Mouse (Mus musculus): ENCODE results near the gene Car1. TPM values are rescaled to one million over a fixed set of nuclear protein-coding genes. Genes with fewer than 3 reads are reported as not detected.

Gene Car1
- 0.15 and 1.4 TPM in 2 replicates for polyA plus RNA-seq (2015; fragmentation: Nextera tagmentation; extraction: Ambion mirVana)

GRCm38 (mm10) chr3:14808211-14808610 lies at the start of gene Car1:
Car1 (minus strand) TSS chr3:14808368.
- ATAC-seq (ENCODE audit: low read depth), result no peak
- 85% methylated on average over 1 of the region's 1 CpGs for WGBS
- no peak within 1 kb of the TSS for H3K4me2 ChIP-seq (ENCODE audit: low read depth, low read length)

GRCm38 (mm10) chr3:14857874-14858273 lies 49.7 kb upstream of the Car1 start:
- Histone ChIP-seq H3K4me1 (replicated peaks; ENCODE audit: control insufficient read depth, insufficient read depth, low read length) (peaks cover 6% of the 10 kb centered on the region), H3K36me3 (ENCODE audit: control insufficient read depth, insufficient read depth, low read length) (no peaks in the 10 kb centered on the region), H3K4me3 (ENCODE audit: low read length) (no peak overlapping the region), H3K27ac (ENCODE audit: low read length) (no peak overlapping the region), H3K27me3 (ENCODE audit: control insufficient read depth, insufficient read depth, low read depth, low read length) (no peaks in the 10 kb centered on the region), H3K4me2 (ENCODE audit: low read depth, low read length) (no peak overlapping the region), H3K9me3 (ENCODE audit: control insufficient read depth, low read length) (no peaks in the 10 kb centered on the region), H3K9ac (ENCODE audit: low read length) (no peak overlapping the region)
- no peak for ATAC-seq (ENCODE audit: low read depth)
- WGBS, result 83% methylated on average over 3 of the region's 3 CpGs

More at GRCm38 (mm10) chr3:14808211-14808610, at the start of gene Car1:
- H3K9me3 ChIP-seq (ENCODE audit: control insufficient read depth, low read length), result no peaks in the 10 kb centered on the region
- H3K4me3 ChIP-seq (ENCODE audit: low read length), result no peak within 1 kb of the TSS
- H3K27me3 ChIP-seq (ENCODE audit: control insufficient read depth, insufficient read depth, low read depth, low read length), result no peaks in the 10 kb centered on the region
- no peak within 1 kb of the TSS for H3K27ac ChIP-seq (ENCODE audit: low read length)
- H3K36me3 ChIP-seq (ENCODE audit: control insufficient read depth, insufficient read depth, low read length), result no peaks in the 10 kb centered on the region
- H3K9ac ChIP-seq (ENCODE audit: low read length), result no peak within 1 kb of the TSS
- H3K4me1 ChIP-seq (replicated peaks; ENCODE audit: control insufficient read depth, insufficient read depth, low read length), result no peaks in the 10 kb centered on the region

- Histone ChIP-seq H3K27ac (ENCODE audit: low read length) (no peak overlapping the region), H3K4me1 (replicated peaks; ENCODE audit: control insufficient read depth, insufficient read depth, low read length) (no peaks in the 10 kb centered on the region), H3K4me3 (ENCODE audit: low read length) (no peak overlapping the region), H3K4me2 (ENCODE audit: low read depth, low read length) (no peak overlapping the region), H3K27me3 (ENCODE audit: control insufficient read depth, insufficient read depth, low read depth, low read length) (no peaks in the 10 kb centered on the region), H3K36me3 (ENCODE audit: control insufficient read depth, insufficient read depth, low read length) (no peaks in the 10 kb centered on the region), H3K9ac (ENCODE audit: low read length) (no peak overlapping the region), H3K9me3 (ENCODE audit: control insufficient read depth, low read length) (no peaks in the 10 kb centered on the region)
- ATAC-seq (ENCODE audit: low read depth), result no peak
- WGBS, result 23% methylated on average over 1 of the region's 1 CpGs
Measured at GRCm38 (mm10) chr3:14854446-14854845, 46.3 kb upstream of the Car1 start.

- Histone ChIP-seq H3K27me3 (ENCODE audit: control insufficient read depth, insufficient read depth, low read depth, low read length) (no peaks in the 10 kb centered on the region), H3K9ac (ENCODE audit: low read length) (no peak overlapping the region), H3K27ac (ENCODE audit: low read length) (no peak overlapping the region), H3K9me3 (ENCODE audit: control insufficient read depth, low read length) (no peaks in the 10 kb centered on the region), H3K4me1 (replicated peaks; ENCODE audit: control insufficient read depth, insufficient read depth, low read length) (no peaks in the 10 kb centered on the region), H3K4me3 (ENCODE audit: low read length) (no peak overlapping the region), H3K36me3 (ENCODE audit: control insufficient read depth, insufficient read depth, low read length) (no peaks in the 10 kb centered on the region), H3K4me2 (ENCODE audit: low read depth, low read length) (no peak overlapping the region)
- ATAC-seq (ENCODE audit: low read depth), result no peak
- WGBS, result 32% methylated on average over 5 of the region's 5 CpGs
Measured at GRCm38 (mm10) chr3:14853966-14854365, 45.8 kb upstream of the Car1 start.

- no peaks in the 10 kb centered on the region for H3K9me3 ChIP-seq (ENCODE audit: control insufficient read depth, low read length)
- no peaks in the 10 kb centered on the region for H3K4me1 ChIP-seq (replicated peaks; ENCODE audit: control insufficient read depth, insufficient read depth, low read length)
- H3K4me3 ChIP-seq (ENCODE audit: low read length), result no peak overlapping the region
- 82% methylated on average over 2 of the region's 2 CpGs for WGBS
- H3K27ac ChIP-seq (ENCODE audit: low read length), result no peak overlapping the region
- no peak for ATAC-seq (ENCODE audit: low read depth)
- no peaks in the 10 kb centered on the region for H3K36me3 ChIP-seq (ENCODE audit: control insufficient read depth, insufficient read depth, low read length)
- H3K27me3 ChIP-seq (ENCODE audit: control insufficient read depth, insufficient read depth, low read depth, low read length), result no peaks in the 10 kb centered on the region
- H3K4me2 ChIP-seq (ENCODE audit: low read depth, low read length), result no peak overlapping the region
- no peak overlapping the region for H3K9ac ChIP-seq (ENCODE audit: low read length)
Measured at GRCm38 (mm10) chr3:14848587-14849254, 40.6 kb upstream of the Car1 start.

- WGBS, result 71% methylated on average over 3 of the region's 3 CpGs
- no peak overlapping the region for H3K4me3 ChIP-seq (ENCODE audit: low read length)
- no peaks in the 10 kb centered on the region for H3K9me3 ChIP-seq (ENCODE audit: control insufficient read depth, low read length)
- no peak overlapping the region for H3K4me2 ChIP-seq (ENCODE audit: low read depth, low read length)
- H3K27me3 ChIP-seq (ENCODE audit: control insufficient read depth, insufficient read depth, low read depth, low read length), result no peaks in the 10 kb centered on the region
- H3K9ac ChIP-seq (ENCODE audit: low read length), result no peak overlapping the region
- no peaks in the 10 kb centered on the region for H3K36me3 ChIP-seq (ENCODE audit: control insufficient read depth, insufficient read depth, low read length)
- no peaks in the 10 kb centered on the region for H3K4me1 ChIP-seq (replicated peaks; ENCODE audit: control insufficient read depth, insufficient read depth, low read length)
- no peak for ATAC-seq (ENCODE audit: low read depth)
- no peak overlapping the region for H3K27ac ChIP-seq (ENCODE audit: low read length)
Measured at GRCm38 (mm10) chr3:14839466-14840118, 31.4 kb upstream of the Car1 start.

GRCm38 (mm10) chr3:14838936-14839335 lies 30.8 kb upstream of the Car1 start:
- Histone ChIP-seq H3K36me3 (ENCODE audit: control insufficient read depth, insufficient read depth, low read length) (no peaks in the 10 kb centered on the region), H3K4me2 (ENCODE audit: low read depth, low read length) (no peak overlapping the region), H3K9ac (ENCODE audit: low read length) (no peak overlapping the region), H3K4me1 (replicated peaks; ENCODE audit: control insufficient read depth, insufficient read depth, low read length) (no peaks in the 10 kb centered on the region), H3K27ac (ENCODE audit: low read length) (no peak overlapping the region), H3K27me3 (ENCODE audit: control insufficient read depth, insufficient read depth, low read depth, low read length) (no peaks in the 10 kb centered on the region), H3K4me3 (ENCODE audit: low read length) (no peak overlapping the region), H3K9me3 (ENCODE audit: control insufficient read depth, low read length) (no peaks in the 10 kb centered on the region)
- WGBS, result 98% methylated on average over 1 of the region's 1 CpGs
- no peak for ATAC-seq (ENCODE audit: low read depth)

- Histone ChIP-seq H3K36me3 (ENCODE audit: control insufficient read depth, insufficient read depth, low read length) (no peaks in the 10 kb centered on the region), H3K27me3 (ENCODE audit: control insufficient read depth, insufficient read depth, low read depth, low read length) (no peaks in the 10 kb centered on the region), H3K9me3 (ENCODE audit: control insufficient read depth, low read length) (no peaks in the 10 kb centered on the region), H3K4me3 (ENCODE audit: low read length) (no peak overlapping the region), H3K9ac (ENCODE audit: low read length) (no peak overlapping the region), H3K4me2 (ENCODE audit: low read depth, low read length) (no peak overlapping the region), H3K4me1 (replicated peaks; ENCODE audit: control insufficient read depth, insufficient read depth, low read length) (no peaks in the 10 kb centered on the region), H3K27ac (ENCODE audit: low read length) (no peak overlapping the region)
- ATAC-seq (ENCODE audit: low read depth), result 0 out of 2 replicates have a peak, but pooled peaks have one; percentile 34
Measured at GRCm38 (mm10) chr3:14832766-14833165, 24.6 kb upstream of the Car1 start.

- Histone ChIP-seq H3K36me3 (ENCODE audit: control insufficient read depth, insufficient read depth, low read length) (no peaks in the 10 kb centered on the region), H3K9me3 (ENCODE audit: control insufficient read depth, low read length) (no peaks in the 10 kb centered on the region), H3K4me3 (ENCODE audit: low read length) (no peak overlapping the region), H3K4me1 (replicated peaks; ENCODE audit: control insufficient read depth, insufficient read depth, low read length) (no peaks in the 10 kb centered on the region), H3K9ac (ENCODE audit: low read length) (no peak overlapping the region), H3K4me2 (ENCODE audit: low read depth, low read length) (no peak overlapping the region), H3K27ac (ENCODE audit: low read length) (no peak overlapping the region), H3K27me3 (ENCODE audit: control insufficient read depth, insufficient read depth, low read depth, low read length) (no peaks in the 10 kb centered on the region)
- no peak for ATAC-seq (ENCODE audit: low read depth)
- 63% methylated on average over 5 of the region's 5 CpGs for WGBS
Measured at GRCm38 (mm10) chr3:14831219-14831835, 23.2 kb upstream of the Car1 start.
